In genomic region chr11:33818861-33819503, GRCm38 (mm10) we compare ENCODE assay signal across 25 mouse cellular contexts.
DNase-seq lines count a peak whose midpoint lies in the region; ATAC-seq and TF ChIP-seq lines count a peak whose summit lies in the region.
"Had no signal": no experiment of that assay in that cellular context is flagged by ENCODE, and none has a peak within 500 bp of the region (broad histone marks: within the 10 kb centered on the region; RNA-seq: fewer than 3 reads in every experiment).

No protein-coding gene starts in this region.

- H3K9ac ChIP-seq in forebrain, embryonic 11.5 days (ENCODE audit: low read length), result no peak overlapping the region
- H3K9ac ChIP-seq in midbrain, embryonic 13.5 days (replicated peaks), result no peak overlapping the region
- H3K9ac ChIP-seq: embryonic facial prominence, embryonic 12.5 days; heart, embryonic 12.5 days; hindbrain, embryonic 15.5 days; limb, embryonic 13.5 days; liver, embryonic 13.5 days; lung, embryonic 15.5 days; midbrain, embryonic 15.5 days had no signal

- WGBS in forebrain, embryonic 10.5 days, result 40% methylated on average over 5 of the region's 5 CpGs
- 52% methylated on average over 5 of the region's 5 CpGs for WGBS in forebrain, embryonic 11.5 days
- 63% methylated on average over 5 of the region's 5 CpGs for WGBS in midbrain, embryonic 10.5 days
- 56% methylated on average over 5 of the region's 5 CpGs for WGBS in midbrain, embryonic 13.5 days

- DNase-seq in forebrain, embryonic 10.5 days (ENCODE audit: extremely low spot score, low spot score), result peak; percentile 26
- DNase-seq in forebrain, embryonic 11.5 days (ENCODE audit: low spot score), result no peak
- DNase-seq in midbrain, embryonic 10.5 days (ENCODE audit: low spot score), result peak; percentile 26
- peak; percentile 41 for DNase-seq in embryo, embryonic 11 days
- DNase-seq in hindlimb bud, embryonic 11.5 days (ENCODE audit: extremely low spot score, low read depth, low spot score), result peak; percentile 6
- DNase-seq in adrenal gland, postnatal 4 days (ENCODE audit: low spot score in 2 of 2), result no peak
- no peak for DNase-seq in layer of hippocampus, adult 2 months (ENCODE audit: low spot score in 2 of 2)
- DNase-seq: adrenal gland, postnatal 14 days; cerebellum, adult 11 months; cerebellum, postnatal 10 days; heart, postnatal 14 days; kidney, adult 18-20 months; layer of hippocampus, postnatal 36 days; liver, embryonic 13.5 days; right cerebral cortex, adult 18-20 months had no signal

- no peaks in the 10 kb centered on the region for H3K9me3 ChIP-seq in forebrain, embryonic 10.5 days
- no peaks in the 10 kb centered on the region for H3K9me3 ChIP-seq in forebrain, embryonic 11.5 days (ENCODE audit: control insufficient read depth, low read length)
- no peaks in the 10 kb centered on the region for H3K9me3 ChIP-seq in midbrain, embryonic 10.5 days (replicated peaks)
- H3K9me3 ChIP-seq in midbrain, embryonic 13.5 days, result no peaks in the 10 kb centered on the region
- H3K9me3 ChIP-seq: embryonic facial prominence, embryonic 12.5 days; heart, embryonic 12.5 days; hindbrain, embryonic 15.5 days; limb, embryonic 13.5 days; liver, embryonic 13.5 days; lung, embryonic 15.5 days; midbrain, embryonic 15.5 days had no signal

- no peak overlapping the region for H3K4me3 ChIP-seq in forebrain, embryonic 10.5 days
- no peak overlapping the region for H3K4me3 ChIP-seq in forebrain, embryonic 11.5 days (ENCODE audit: low read depth, low read length)
- no peak overlapping the region for H3K4me3 ChIP-seq in midbrain, embryonic 10.5 days
- no peak overlapping the region for H3K4me3 ChIP-seq in midbrain, embryonic 13.5 days (replicated peaks)
- H3K4me3 ChIP-seq in layer of hippocampus, adult 2 months, result no peak overlapping the region
- H3K4me3 ChIP-seq: embryonic facial prominence, embryonic 12.5 days; heart, embryonic 12.5 days; hindbrain, embryonic 15.5 days; limb, embryonic 13.5 days; liver, embryonic 13.5 days; lung, embryonic 15.5 days; midbrain, embryonic 15.5 days had no signal

- H3K4me1 ChIP-seq in forebrain, embryonic 10.5 days, result peaks cover 28% of the 10 kb centered on the region
- H3K4me1 ChIP-seq in forebrain, embryonic 11.5 days (replicated peaks; ENCODE audit: control insufficient read depth, insufficient read depth, low read length), result no peaks in the 10 kb centered on the region
- peaks cover 21% of the 10 kb centered on the region for H3K4me1 ChIP-seq in midbrain, embryonic 10.5 days
- peaks cover 12% of the 10 kb centered on the region; the same call in 1 of the 2 replicates for H3K4me1 ChIP-seq in midbrain, embryonic 13.5 days (replicated peaks)
- H3K4me1 ChIP-seq: liver, embryonic 13.5 days; lung, embryonic 15.5 days had no signal

- ATAC-seq in forebrain, embryonic 11.5 days (replicated peaks; ENCODE audit: low FRiP score), result no peak
- no peak for ATAC-seq in midbrain, embryonic 13.5 days
- ATAC-seq: activated CD4-positive, CD25-positive, alpha-beta regulatory T cell, adult 4 months; forebrain, embryonic 16.5 days; midbrain, embryonic 15.5 days had no signal

- H3K27me3 ChIP-seq in forebrain, embryonic 10.5 days (ENCODE audit: poor library complexity, severe bottlenecking), result no peaks in the 10 kb centered on the region
- no peaks in the 10 kb centered on the region for H3K27me3 ChIP-seq in forebrain, embryonic 11.5 days (ENCODE audit: control insufficient read depth, insufficient read depth, low read length)
- no peaks in the 10 kb centered on the region for H3K27me3 ChIP-seq in midbrain, embryonic 10.5 days (ENCODE audit: low read depth, poor library complexity, severe bottlenecking)
- H3K27me3 ChIP-seq in midbrain, embryonic 13.5 days, result no peaks in the 10 kb centered on the region
- H3K27me3 ChIP-seq: hindbrain, embryonic 15.5 days; limb, embryonic 13.5 days; midbrain, embryonic 15.5 days had no signal

- no peak for TF ChIP-seq CTCF in layer of hippocampus, adult 2 months (conservative IDR thresholded peaks at IDR 0.05)

- no peak overlapping the region for H3K4me2 ChIP-seq in forebrain, embryonic 11.5 days (ENCODE audit: low read depth, low read length, severe bottlenecking)
- H3K4me2 ChIP-seq in midbrain, embryonic 13.5 days (replicated peaks), result no peak overlapping the region
- H3K4me2 ChIP-seq: embryonic facial prominence, embryonic 12.5 days; heart, embryonic 12.5 days; hindbrain, embryonic 15.5 days; limb, embryonic 13.5 days; liver, embryonic 13.5 days; lung, embryonic 15.5 days; midbrain, embryonic 15.5 days had no signal

- H3K27ac ChIP-seq in forebrain, embryonic 10.5 days, result no peak overlapping the region
- no peak overlapping the region for H3K27ac ChIP-seq in forebrain, embryonic 11.5 days (ENCODE audit: low read depth, low read length)
- H3K27ac ChIP-seq in midbrain, embryonic 10.5 days (replicated peaks), result no peak overlapping the region
- H3K27ac ChIP-seq in midbrain, embryonic 13.5 days, result no peak overlapping the region
- H3K27ac ChIP-seq in layer of hippocampus, adult 2 months, result no peak overlapping the region
- H3K27ac ChIP-seq: embryonic facial prominence, embryonic 12.5 days; hindbrain, embryonic 15.5 days; limb, embryonic 13.5 days; liver, embryonic 13.5 days; lung, embryonic 15.5 days; macrophage; midbrain, embryonic 15.5 days had no signal

- no peaks in the 10 kb centered on the region for H3K36me3 ChIP-seq in forebrain, embryonic 10.5 days (replicated peaks)
- H3K36me3 ChIP-seq in forebrain, embryonic 11.5 days (ENCODE audit: control insufficient read depth, insufficient read depth, low read length), result no peaks in the 10 kb centered on the region
- no peaks in the 10 kb centered on the region for H3K36me3 ChIP-seq in midbrain, embryonic 10.5 days
- H3K36me3 ChIP-seq in midbrain, embryonic 13.5 days, result no peaks in the 10 kb centered on the region
- H3K36me3 ChIP-seq: embryonic facial prominence, embryonic 12.5 days; heart, embryonic 12.5 days; hindbrain, embryonic 15.5 days; limb, embryonic 13.5 days; liver, embryonic 13.5 days; lung, embryonic 15.5 days; midbrain, embryonic 15.5 days had no signal

Comparison
In these comparisons a context has a peak if more than half of its experiments do, and no peak if none do; other contexts are left out.
1. DNase-seq: peak in forebrain, embryonic 10.5 days (single experiment), midbrain, embryonic 10.5 days (single experiment), embryo, embryonic 11 days (single experiment) and hindlimb bud, embryonic 11.5 days (single experiment); none in forebrain, embryonic 11.5 days (single experiment), adrenal gland, postnatal 4 days (0 of 2) and layer of hippocampus, adult 2 months (0 of 2).